Mouse (Mus musculus): ENCODE data around the gene Scg3. TPM values are rescaled to one million over a fixed set of nuclear protein-coding genes. Genes with fewer than 3 reads are reported as not detected.
"Not testable (repeated sequence)": the region's sequence is repeated elsewhere in the genome, so short reads cannot be mapped to it uniquely, and the experiment has no call there.

Scg3 gene
- total RNA-seq (2017) = not detected in 2 replicates

GRCm38 (mm10) chr9:75683426-75684191, at the start of gene Scg3:
Gene Scg3 (minus strand): TSS chr9:75684056.
- peak in 1 of 2 experiments; percentile 53; a peak in 2 of 4 replicates for ATAC-seq (replicated peaks in 1 of 2; ENCODE audit: insufficient read depth in 1 of 2, low FRiP score in 2 of 2, low TSS enrichment in 1 of 2, low read depth in 1 of 2, poor library complexity in 2 of 2, severe bottlenecking in 2 of 2)

GRCm38 (mm10) chr9:75719952-75720687, 36.3 kb upstream of the Scg3 start:
- ATAC-seq (replicated peaks in 1 of 2; ENCODE audit: insufficient read depth in 1 of 2, low FRiP score in 2 of 2, low TSS enrichment in 1 of 2, low read depth in 1 of 2, poor library complexity in 2 of 2, severe bottlenecking in 2 of 2) = peak; percentile 69 to 84; a peak in 2 of 4 replicates

GRCm38 (mm10) chr9:75719481-75719880, 35.6 kb upstream of the Scg3 start:
- no peak for ATAC-seq (replicated peaks in 1 of 2; ENCODE audit: insufficient read depth in 1 of 2, low FRiP score in 2 of 2, low TSS enrichment in 1 of 2, low read depth in 1 of 2, poor library complexity in 2 of 2, severe bottlenecking in 2 of 2)

GRCm38 (mm10) chr9:75684772-75685171, 916 bp upstream of the Scg3 start:
- no peak for ATAC-seq (replicated peaks in 1 of 2; ENCODE audit: insufficient read depth in 1 of 2, low FRiP score in 2 of 2, low TSS enrichment in 1 of 2, low read depth in 1 of 2, poor library complexity in 2 of 2, severe bottlenecking in 2 of 2)

GRCm38 (mm10) chr9:75684292-75684691, 436 bp upstream of the Scg3 start:
- ATAC-seq (replicated peaks in 1 of 2; ENCODE audit: insufficient read depth in 1 of 2, low FRiP score in 2 of 2, low TSS enrichment in 1 of 2, low read depth in 1 of 2, poor library complexity in 2 of 2, severe bottlenecking in 2 of 2) = no peak

- no peak for ATAC-seq (replicated peaks in 1 of 2; ENCODE audit: insufficient read depth in 1 of 2, low FRiP score in 2 of 2, low TSS enrichment in 1 of 2, low read depth in 1 of 2, poor library complexity in 2 of 2, severe bottlenecking in 2 of 2)
Measured at GRCm38 (mm10) chr9:75680606-75681005, 3.2 kb downstream of the Scg3 start.

- no peak for ATAC-seq (replicated peaks in 1 of 2; ENCODE audit: insufficient read depth in 1 of 2, low FRiP score in 2 of 2, low TSS enrichment in 1 of 2, low read depth in 1 of 2, poor library complexity in 2 of 2, severe bottlenecking in 2 of 2)
Measured at GRCm38 (mm10) chr9:75679629-75680028, 4.2 kb downstream of the Scg3 start.

- no peak for ATAC-seq (replicated peaks in 1 of 2; ENCODE audit: insufficient read depth in 1 of 2, low FRiP score in 2 of 2, low TSS enrichment in 1 of 2, low read depth in 1 of 2, poor library complexity in 2 of 2, severe bottlenecking in 2 of 2)
Measured at GRCm38 (mm10) chr9:75678341-75678740, 5.5 kb downstream of the Scg3 start.

GRCm38 (mm10) chr9:75676226-75676625, 7.6 kb downstream of the Scg3 start:
- no peak for ATAC-seq (replicated peaks in 1 of 2; ENCODE audit: insufficient read depth in 1 of 2, low FRiP score in 2 of 2, low TSS enrichment in 1 of 2, low read depth in 1 of 2, poor library complexity in 2 of 2, severe bottlenecking in 2 of 2)

GRCm38 (mm10) chr9:75672769-75673168, 11.1 kb downstream of the Scg3 start:
- no peak for ATAC-seq (replicated peaks in 1 of 2; ENCODE audit: insufficient read depth in 1 of 2, low FRiP score in 2 of 2, low TSS enrichment in 1 of 2, low read depth in 1 of 2, poor library complexity in 2 of 2, severe bottlenecking in 2 of 2)

- no peak for ATAC-seq (replicated peaks in 1 of 2; ENCODE audit: insufficient read depth in 1 of 2, low FRiP score in 2 of 2, low TSS enrichment in 1 of 2, low read depth in 1 of 2, poor library complexity in 2 of 2, severe bottlenecking in 2 of 2)
Measured at GRCm38 (mm10) chr9:75666612-75667011, 17.2 kb downstream of the Scg3 start.

- ATAC-seq (replicated peaks in 1 of 2; ENCODE audit: insufficient read depth in 1 of 2, low FRiP score in 2 of 2, low TSS enrichment in 1 of 2, low read depth in 1 of 2, poor library complexity in 2 of 2, severe bottlenecking in 2 of 2) = no peak
Measured at GRCm38 (mm10) chr9:75665364-75665763, 18.5 kb downstream of the Scg3 start.

- no peak for ATAC-seq (replicated peaks in 1 of 2; ENCODE audit: insufficient read depth in 1 of 2, low FRiP score in 2 of 2, low TSS enrichment in 1 of 2, low read depth in 1 of 2, poor library complexity in 2 of 2, severe bottlenecking in 2 of 2)
Measured at GRCm38 (mm10) chr9:75660917-75661316, 22.9 kb downstream of the Scg3 start.

GRCm38 (mm10) chr9:75656456-75656855, 27.4 kb downstream of the Scg3 start:
- not testable (repeated sequence) for ATAC-seq (replicated peaks in 1 of 2; ENCODE audit: insufficient read depth in 1 of 2, low FRiP score in 2 of 2, low TSS enrichment in 1 of 2, low read depth in 1 of 2, poor library complexity in 2 of 2, severe bottlenecking in 2 of 2)

- no peak for ATAC-seq (replicated peaks in 1 of 2; ENCODE audit: insufficient read depth in 1 of 2, low FRiP score in 2 of 2, low TSS enrichment in 1 of 2, low read depth in 1 of 2, poor library complexity in 2 of 2, severe bottlenecking in 2 of 2)
Measured at GRCm38 (mm10) chr9:75653981-75654911, 29.6 kb downstream of the Scg3 start.

- ATAC-seq (replicated peaks in 1 of 2; ENCODE audit: insufficient read depth in 1 of 2, low FRiP score in 2 of 2, low TSS enrichment in 1 of 2, low read depth in 1 of 2, poor library complexity in 2 of 2, severe bottlenecking in 2 of 2) = no peak
Measured at GRCm38 (mm10) chr9:75645405-75645804, 38.5 kb downstream of the Scg3 start.

- no peak for ATAC-seq (replicated peaks in 1 of 2; ENCODE audit: insufficient read depth in 1 of 2, low FRiP score in 2 of 2, low TSS enrichment in 1 of 2, low read depth in 1 of 2, poor library complexity in 2 of 2, severe bottlenecking in 2 of 2)
Measured at GRCm38 (mm10) chr9:75634226-75634625, 49.6 kb downstream of the Scg3 start.

- ATAC-seq (replicated peaks in 1 of 2; ENCODE audit: insufficient read depth in 1 of 2, low FRiP score in 2 of 2, low TSS enrichment in 1 of 2, low read depth in 1 of 2, poor library complexity in 2 of 2, severe bottlenecking in 2 of 2) = no peak
Measured at GRCm38 (mm10) chr9:75633603-75634002, 50.3 kb downstream of the Scg3 start.

Data from hematopoietic stem cell, adult 5-6 weeks (primary cell).